Mouse (Mus musculus): ENCODE results near the gene Slc25a53. TPM values are rescaled to one million over a fixed set of nuclear protein-coding genes. Genes with fewer than 3 reads are reported as not detected.

The Slc25a53 gene
- 12.3 TPM for polyA plus RNA-seq (2017; shearing (Covaris generic))

DNA sequence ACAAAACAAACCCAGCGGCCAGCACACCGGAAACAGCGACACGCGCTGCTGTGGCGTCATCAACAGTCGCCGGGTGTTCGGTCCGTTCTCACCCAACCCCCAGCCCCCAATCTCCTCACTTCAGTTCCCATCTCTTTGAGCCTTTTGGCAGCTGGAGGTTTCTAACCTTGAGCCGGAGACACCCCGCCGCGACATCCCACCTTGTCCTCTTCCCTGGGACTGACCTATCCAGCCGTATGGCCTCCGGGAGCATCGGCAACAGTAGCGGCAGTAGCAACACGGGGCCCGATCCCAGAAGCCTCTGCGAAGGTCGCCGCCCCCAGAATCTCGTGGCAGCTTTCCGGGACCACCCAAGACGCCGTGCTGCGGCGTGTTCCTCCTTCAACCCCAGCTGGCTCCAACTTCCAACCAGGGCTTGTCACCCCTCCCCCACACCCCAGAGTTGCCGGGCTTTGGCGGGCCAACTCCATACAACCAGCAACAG, at the start of gene Slc25a53:
TSS of gene Slc25a53 (minus strand) at position 303 of the 484 bp plus-strand sequence.

DNA sequence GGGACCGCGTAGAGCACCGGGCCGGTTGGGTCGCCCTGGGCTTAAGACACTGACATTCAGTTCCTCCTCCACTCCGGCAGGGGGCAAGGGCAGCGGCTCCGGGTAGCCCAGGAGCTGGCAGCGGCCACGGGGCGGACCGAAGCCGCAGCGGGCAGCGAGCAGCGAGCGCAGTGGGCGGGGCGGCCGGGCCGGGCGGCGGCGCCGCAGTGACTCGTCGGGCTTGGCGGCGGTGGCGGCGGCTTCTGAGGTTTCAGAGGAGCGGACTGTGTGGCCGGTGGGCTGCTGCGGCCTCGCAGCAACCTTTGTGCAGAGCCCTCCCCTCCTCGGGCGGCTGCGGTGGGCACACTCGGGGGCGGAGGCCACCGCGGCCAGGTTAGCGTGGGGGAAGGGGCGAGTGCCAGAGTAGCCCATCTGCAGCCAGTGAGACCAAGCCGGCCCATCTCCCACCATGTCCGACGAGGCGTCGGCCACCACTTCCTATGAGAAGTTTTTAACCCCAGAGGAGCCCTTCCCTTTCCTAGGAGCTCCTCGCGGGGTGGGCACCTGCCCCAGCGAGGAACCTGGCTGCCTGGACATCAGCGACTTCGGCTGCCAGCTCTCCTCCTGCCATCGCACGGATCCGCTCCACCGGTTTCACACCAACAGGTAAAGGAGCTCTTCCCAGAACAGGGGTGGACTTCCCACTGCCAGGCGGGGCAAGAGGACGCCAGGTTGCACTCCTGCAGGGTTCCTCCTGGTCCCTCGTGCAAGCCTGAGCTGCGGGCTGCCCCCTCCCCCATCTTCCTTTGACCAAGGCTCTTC, 11.5 kb upstream of the Slc25a53 start, which contains the start of gene Fam199x:
TSS of gene Fam199x (plus strand) at position 170 of the 801 bp plus-strand sequence.

DNA sequence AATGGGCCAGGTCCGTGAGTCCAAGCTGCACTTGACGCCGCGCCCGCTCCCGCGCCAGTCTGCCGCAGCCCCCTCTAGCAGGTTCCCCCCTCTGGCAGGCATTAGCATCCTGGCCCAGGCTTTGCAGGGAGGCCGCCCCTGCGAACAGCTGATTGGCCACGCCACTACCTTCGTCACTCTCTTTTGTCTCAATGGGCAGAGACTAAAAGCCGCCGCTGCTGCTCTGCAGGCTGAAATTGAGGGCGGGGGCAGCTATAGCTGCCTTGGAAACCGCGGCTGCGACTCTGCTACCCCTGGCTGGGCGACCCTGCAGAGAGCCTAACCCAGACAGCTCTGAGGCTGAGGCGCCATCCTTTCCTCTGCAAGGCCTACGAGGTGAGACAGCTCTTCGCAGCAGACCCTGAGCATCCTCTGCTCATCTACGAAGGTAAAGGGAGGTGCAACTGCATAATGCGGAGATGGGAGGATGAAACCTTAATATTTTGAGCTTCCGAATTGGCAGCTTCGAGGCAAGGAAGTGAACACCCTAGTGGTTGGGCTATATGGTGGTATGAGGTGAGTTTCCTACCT, 45.0 kb downstream of the Slc25a53 start, which contains the start of gene Zcchc18:
TSS of gene Zcchc18 (plus strand) at position 178 of the 570 bp plus-strand sequence.

DNA sequence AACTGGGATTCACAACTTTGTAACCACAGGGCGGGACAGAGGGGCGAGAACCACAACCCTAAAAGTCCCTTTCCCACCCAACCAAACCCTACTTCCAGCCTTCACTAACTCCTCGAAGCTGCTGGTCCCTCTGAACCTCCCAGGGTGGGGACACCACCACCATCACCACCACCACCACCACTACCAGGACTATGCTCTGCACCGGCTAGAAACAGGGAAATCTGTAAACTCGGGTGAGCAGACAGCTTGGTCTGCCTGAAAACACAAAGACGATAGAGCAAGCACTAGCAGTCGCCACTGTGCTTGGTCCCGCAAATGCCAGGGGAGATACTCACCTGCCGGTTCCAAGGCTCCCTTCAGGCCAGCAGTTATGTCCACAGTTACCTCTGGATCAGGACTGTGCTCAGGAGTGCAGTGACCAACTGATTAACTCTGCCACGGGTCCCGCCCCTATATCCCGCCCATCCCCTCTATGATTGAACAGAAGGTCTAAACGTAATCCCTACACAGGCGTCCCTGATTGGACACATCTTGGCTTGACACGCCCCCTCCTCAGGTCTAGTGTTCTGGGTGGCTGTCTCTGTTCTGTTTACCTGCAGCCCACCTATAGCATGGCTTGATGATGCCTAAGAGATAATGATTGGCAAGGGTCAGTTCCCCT, 61.5 kb downstream of the Slc25a53 start, which contains the start of the genes Tmsb15l and Tmsb15b1:
TSS of gene Tmsb15l (minus strand) at position 446 of the 661 bp plus-strand sequence.
TSS of gene Tmsb15b1 (minus strand) at position 451 of the 661 bp plus-strand sequence.

DNA sequence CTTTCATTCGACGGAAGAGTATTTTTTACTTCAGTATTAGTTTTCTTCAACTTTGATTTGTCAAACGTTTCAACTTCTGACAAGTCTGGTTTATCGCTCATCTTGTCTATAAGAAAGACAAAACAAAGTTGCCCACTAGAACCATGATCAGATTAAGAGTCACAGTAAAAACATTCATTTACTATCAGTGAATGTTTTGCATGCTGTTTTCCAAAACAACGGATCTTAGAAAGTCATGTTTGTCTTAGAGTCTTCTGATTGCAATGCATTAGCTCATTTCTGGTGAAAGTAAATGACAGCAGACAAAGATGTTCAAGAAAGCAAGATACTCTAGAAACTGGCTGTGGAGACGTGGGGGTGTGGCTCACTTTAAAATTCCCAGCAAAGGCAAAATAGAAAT, 62.7 kb downstream of the Slc25a53 start, which contains the start of gene Tmsb15b2:
TSS of gene Tmsb15b2 (minus strand) at position 101 of the 400 bp plus-strand sequence.

Other genes with a start within 250 kb of the Slc25a53 start
- 2.2 TPM for gene Plp1, start 215.6 kb downstream of the Slc25a53 start, polyA plus RNA-seq (2017; shearing (Covaris generic))
- not detected for gene Rab9b, start 169.5 kb downstream of the Slc25a53 start, polyA plus RNA-seq (2017; shearing (Covaris generic))
- gene H2bfm, start 111.0 kb downstream of the Slc25a53 start, polyA plus RNA-seq (2017; shearing (Covaris generic)), result not detected
- 59.4 TPM for gene Tmsb15b2, start 62.8 kb downstream of the Slc25a53 start, polyA plus RNA-seq (2017; shearing (Covaris generic))
- 3.6 TPM for gene Tmsb15l, start 61.4 kb downstream of the Slc25a53 start, polyA plus RNA-seq (2017; shearing (Covaris generic))
- gene Tmsb15b1, start 61.4 kb downstream of the Slc25a53 start, polyA plus RNA-seq (2017; shearing (Covaris generic)), result 21.6 TPM
- 25.2 TPM for gene Zcchc18, start 45.1 kb downstream of the Slc25a53 start, polyA plus RNA-seq (2017; shearing (Covaris generic))
- gene Fam199x, start 11.3 kb upstream of the Slc25a53 start, polyA plus RNA-seq (2017; shearing (Covaris generic)), result 6.3 TPM
- gene Esx1, start 83.8 kb upstream of the Slc25a53 start, polyA plus RNA-seq (2017; shearing (Covaris generic)), result not detected